Mouse (Mus musculus): Measurements from ENCODE around the gene Actrt3. TPM values are rescaled to one million over a fixed set of nuclear protein-coding genes. Genes with fewer than 3 reads are reported as not detected.
"Not testable (repeated sequence)": the region's sequence is repeated elsewhere in the genome, so short reads cannot be mapped to it uniquely, and the experiment has no call there.

Gene Actrt3
- polyA plus RNA-seq, 1 experiment from 2014 or later, result not detected

DNA sequence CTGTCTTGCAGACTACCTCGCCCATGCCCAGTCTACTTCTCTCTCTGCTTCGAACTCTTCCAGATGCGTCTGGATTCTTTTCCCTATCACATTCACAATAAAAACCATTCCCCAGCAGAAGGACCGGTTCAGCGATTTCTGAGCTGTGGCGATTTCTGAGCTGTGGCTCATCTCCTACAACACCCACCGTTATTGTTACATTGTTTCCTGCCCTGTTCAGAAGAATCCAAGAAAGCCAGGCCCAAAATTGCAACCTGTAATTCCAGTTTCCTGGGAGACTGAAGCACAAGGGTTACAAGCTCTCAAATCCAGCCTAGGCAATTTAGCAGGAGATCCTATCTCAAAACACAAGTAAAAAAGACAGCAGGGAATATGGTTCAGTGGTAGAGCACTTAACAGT, 2.5 kb downstream of the Actrt3 start:
- H3K27me3 ChIP-seq (replicated peaks; ENCODE audit: control insufficient read depth, insufficient read depth, low read length), result peaks cover 11% of the 10 kb centered on the region; the same call in 1 of the 2 replicates
- WGBS, result 75% methylated on average over 7 of the region's 7 CpGs
- ATAC-seq (ENCODE audit: low read depth), result no peak

GRCm38 (mm10) chr3:30595111-30595832, 4.5 kb downstream of the Actrt3 start:
- Histone ChIP-seq H3K9me3 (ENCODE audit: control insufficient read depth, low read length) (no peaks in the 10 kb centered on the region), H3K4me1 (ENCODE audit: control insufficient read depth, insufficient read depth, low read length) (0 out of 2 replicates have a peak, but pooled peaks cover 11% of the 10 kb centered on the region), H3K4me2 (ENCODE audit: low read depth, low read length) (peak overlapping the region; percentile 85), H3K27me3 (replicated peaks; ENCODE audit: control insufficient read depth, insufficient read depth, low read length) (peaks cover 11% of the 10 kb centered on the region; the same call in 1 of the 2 replicates), H3K36me3 (ENCODE audit: control insufficient read depth, insufficient read depth, low read length) (no peaks in the 10 kb centered on the region), H3K4me3 (ENCODE audit: low read depth, low read length) (peak overlapping the region; percentile 79), H3K9ac (ENCODE audit: low read depth, low read length) (peak overlapping the region; percentile 84), H3K27ac (replicated peaks; ENCODE audit: low read depth, low read length) (peak overlapping the region; percentile 44; the same call in 1 of the 2 replicates)
- DNase-seq (ENCODE audit: low spot score), result peak; percentile 30
- ATAC-seq (ENCODE audit: low read depth), result peak; percentile 45
- WGBS, result 0% methylated on average over 43 of the region's 62 CpGs

More for the DNA sequence above, 2.5 kb downstream of the Actrt3 start:
- no peak overlapping the region for H3K4me2 ChIP-seq (ENCODE audit: low read depth, low read length)
- H3K36me3 ChIP-seq (ENCODE audit: control insufficient read depth, insufficient read depth, low read length), result no peaks in the 10 kb centered on the region
- no peak overlapping the region for H3K27ac ChIP-seq (replicated peaks; ENCODE audit: low read depth, low read length)
- H3K9me3 ChIP-seq (ENCODE audit: control insufficient read depth, low read length), result no peaks in the 10 kb centered on the region
- H3K4me3 ChIP-seq (ENCODE audit: low read depth, low read length), result no peak overlapping the region
- 0 out of 2 replicates have a peak, but pooled peaks cover 11% of the 10 kb centered on the region for H3K4me1 ChIP-seq (ENCODE audit: control insufficient read depth, insufficient read depth, low read length)
- peak; percentile 17 for DNase-seq (ENCODE audit: low spot score)
- no peak overlapping the region for H3K9ac ChIP-seq (ENCODE audit: low read depth, low read length)

DNA sequence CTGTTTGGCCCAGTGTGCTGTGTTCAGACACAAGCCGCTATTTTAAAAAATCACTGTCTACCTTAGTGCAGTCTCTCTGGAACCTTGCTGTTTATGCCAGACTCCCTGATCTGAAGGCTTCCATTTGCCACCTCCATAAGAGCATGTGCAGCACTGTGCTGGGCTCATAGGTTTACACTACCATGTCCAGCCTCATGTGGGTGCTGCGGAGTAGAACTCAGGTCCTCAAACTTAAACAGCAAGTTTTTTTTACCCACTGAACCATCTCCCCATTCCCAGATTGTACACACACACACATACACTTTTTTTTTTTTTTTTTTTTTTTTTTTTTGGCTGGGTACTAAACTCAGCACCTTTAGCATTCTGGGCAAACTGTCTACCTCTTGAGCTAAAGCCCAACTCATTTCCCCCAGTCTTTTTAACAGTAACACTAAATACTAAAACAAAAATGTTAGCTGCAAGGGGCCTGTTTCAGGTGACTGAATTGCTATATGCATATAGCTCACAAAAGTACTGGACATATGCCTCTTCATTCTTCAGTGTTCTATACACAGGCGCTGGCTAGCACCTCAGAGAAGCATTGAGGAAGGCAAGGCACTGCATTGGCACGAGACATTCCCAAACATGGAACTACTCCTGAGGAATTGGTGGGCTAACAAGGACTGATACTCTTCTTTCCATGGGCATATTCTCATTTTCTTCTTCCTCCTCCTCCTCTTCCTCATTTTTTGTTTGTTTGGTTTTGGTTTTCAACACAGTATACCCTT, 5.8 kb downstream of the Actrt3 start:
- no peak overlapping the region for H3K4me2 ChIP-seq (ENCODE audit: low read depth, low read length)

GRCm38 (mm10) chr3:30592418-30592853, 7.3 kb downstream of the Actrt3 start:
- no peaks in the 10 kb centered on the region for H3K36me3 ChIP-seq (ENCODE audit: control insufficient read depth, insufficient read depth, low read length)
- peak; percentile 58; the same call in 1 of the 2 replicates for ATAC-seq (ENCODE audit: low read depth)
- 0 out of 2 replicates have a peak, but pooled peaks cover 4% of the 10 kb centered on the region for H3K4me1 ChIP-seq (ENCODE audit: control insufficient read depth, insufficient read depth, low read length)
- peak; percentile 90 for DNase-seq (ENCODE audit: low spot score)
- no peaks in the 10 kb centered on the region for H3K27me3 ChIP-seq (replicated peaks; ENCODE audit: control insufficient read depth, insufficient read depth, low read length)
- H3K4me3 ChIP-seq (ENCODE audit: low read depth, low read length), result no peak overlapping the region
- no peak overlapping the region for H3K9ac ChIP-seq (ENCODE audit: low read depth, low read length)
- no peak overlapping the region for H3K27ac ChIP-seq (replicated peaks; ENCODE audit: low read depth, low read length)
- no peaks in the 10 kb centered on the region for H3K9me3 ChIP-seq (ENCODE audit: control insufficient read depth, low read length)
- WGBS, result 0% methylated on average over 2 of the region's 2 CpGs
- no peak overlapping the region for H3K4me2 ChIP-seq (ENCODE audit: low read depth, low read length)

More for the DNA sequence above, 5.8 kb downstream of the Actrt3 start:
- ATAC-seq (ENCODE audit: low read depth), result peak; percentile 35; the same call in 1 of the 2 replicates
- Histone ChIP-seq H3K4me3 (ENCODE audit: low read depth, low read length) (no peak overlapping the region), H3K36me3 (ENCODE audit: control insufficient read depth, insufficient read depth, low read length) (no peaks in the 10 kb centered on the region), H3K4me1 (ENCODE audit: control insufficient read depth, insufficient read depth, low read length) (0 out of 2 replicates have a peak, but pooled peaks cover 4% of the 10 kb centered on the region), H3K27me3 (replicated peaks; ENCODE audit: control insufficient read depth, insufficient read depth, low read length) (peaks cover 10% of the 10 kb centered on the region; the same call in 1 of the 2 replicates), H3K9me3 (ENCODE audit: control insufficient read depth, low read length) (no peaks in the 10 kb centered on the region), H3K9ac (ENCODE audit: low read depth, low read length) (no peak overlapping the region), H3K27ac (replicated peaks; ENCODE audit: low read depth, low read length) (no peak overlapping the region)
- DNase-seq (ENCODE audit: low spot score), result peak; percentile 26
- WGBS, result 70% methylated on average over 4 of the region's 4 CpGs

DNA sequence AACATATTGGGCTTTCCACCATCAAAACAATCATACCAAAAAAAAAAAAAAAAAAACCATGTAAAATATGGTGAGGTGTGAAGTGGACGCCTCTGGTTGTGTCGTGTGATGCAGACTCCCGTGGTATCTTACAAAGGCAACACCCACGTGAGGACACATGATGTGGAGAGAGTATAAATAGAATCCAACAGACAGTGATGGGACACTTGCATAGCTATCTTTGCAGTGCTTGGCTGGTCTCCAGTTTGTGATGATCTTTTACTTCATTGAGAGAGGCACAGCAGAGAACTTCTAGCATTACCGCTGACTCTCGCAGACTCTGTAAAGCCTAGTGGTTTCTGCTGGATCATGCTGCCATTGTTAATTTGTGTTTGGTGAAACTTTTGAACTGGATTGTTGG, 10.9 kb downstream of the Actrt3 start:
- no peak for DNase-seq (ENCODE audit: low spot score)
- Histone ChIP-seq H3K4me1 (ENCODE audit: control insufficient read depth, insufficient read depth, low read length) (no peaks in the 10 kb centered on the region), H3K9me3 (ENCODE audit: control insufficient read depth, low read length) (no peaks in the 10 kb centered on the region), H3K4me2 (ENCODE audit: low read depth, low read length) (no peak overlapping the region), H3K9ac (ENCODE audit: low read depth, low read length) (no peak overlapping the region), H3K27ac (replicated peaks; ENCODE audit: low read depth, low read length) (no peak overlapping the region), H3K27me3 (replicated peaks; ENCODE audit: control insufficient read depth, insufficient read depth, low read length) (no peaks in the 10 kb centered on the region), H3K36me3 (ENCODE audit: control insufficient read depth, insufficient read depth, low read length) (no peaks in the 10 kb centered on the region), H3K4me3 (ENCODE audit: low read depth, low read length) (no peak overlapping the region)
- ATAC-seq (ENCODE audit: low read depth), result no peak
- 81% methylated on average over 6 of the region's 6 CpGs for WGBS

- Histone ChIP-seq H3K36me3 (ENCODE audit: control insufficient read depth, insufficient read depth, low read length) (no peaks in the 10 kb centered on the region), H3K4me1 (ENCODE audit: control insufficient read depth, insufficient read depth, low read length) (no peaks in the 10 kb centered on the region), H3K27me3 (replicated peaks; ENCODE audit: control insufficient read depth, insufficient read depth, low read length) (no peaks in the 10 kb centered on the region), H3K27ac (replicated peaks; ENCODE audit: low read depth, low read length) (no peak overlapping the region), H3K4me2 (ENCODE audit: low read depth, low read length) (no peak overlapping the region), H3K9me3 (ENCODE audit: control insufficient read depth, low read length) (no peaks in the 10 kb centered on the region), H3K4me3 (ENCODE audit: low read depth, low read length) (no peak overlapping the region), H3K9ac (ENCODE audit: low read depth, low read length) (no peak overlapping the region)
- DNase-seq (ENCODE audit: low spot score), result no peak
- WGBS, result 14% methylated on average over 2 of the region's 2 CpGs
- no peak for ATAC-seq (ENCODE audit: low read depth)
These were observed 26.2 kb downstream of the Actrt3 start for GRCm38 (mm10) chr3:30573549-30573948.

DNA sequence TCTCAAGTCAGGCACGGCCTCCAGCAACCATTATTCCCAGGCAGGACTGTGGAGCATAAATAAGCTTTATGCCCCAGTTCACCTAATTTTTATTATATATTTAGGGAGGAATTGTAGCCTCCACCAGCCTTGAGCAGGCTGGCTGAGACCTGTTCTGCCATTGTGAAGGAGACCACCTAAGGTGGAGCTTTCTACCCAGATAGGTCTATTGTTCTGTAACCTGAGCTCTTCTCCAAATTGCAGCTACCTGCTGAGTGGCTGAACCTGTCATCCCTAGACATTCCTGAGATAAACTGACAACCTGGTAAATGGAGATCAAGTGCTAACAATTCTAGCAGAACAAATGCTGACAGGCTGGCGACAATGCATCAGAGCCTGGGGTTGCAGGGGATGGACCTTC, 33.4 kb downstream of the Actrt3 start:
- H3K27me3 ChIP-seq (replicated peaks; ENCODE audit: control insufficient read depth, insufficient read depth, low read length); H3K4me1 ChIP-seq (ENCODE audit: control insufficient read depth, insufficient read depth, low read length); DNase-seq (ENCODE audit: low spot score); H3K9ac ChIP-seq (ENCODE audit: low read depth, low read length); H3K4me3 ChIP-seq (ENCODE audit: low read depth, low read length); H3K9me3 ChIP-seq (ENCODE audit: control insufficient read depth, low read length); H3K27ac ChIP-seq (replicated peaks; ENCODE audit: low read depth, low read length); H3K36me3 ChIP-seq (ENCODE audit: control insufficient read depth, insufficient read depth, low read length); H3K4me2 ChIP-seq (ENCODE audit: low read depth, low read length): not testable (repeated sequence)
- ATAC-seq (ENCODE audit: low read depth), result peak; percentile 93
- WGBS, result no CpG with 5 or more reads among the region's 2 CpGs

DNA sequence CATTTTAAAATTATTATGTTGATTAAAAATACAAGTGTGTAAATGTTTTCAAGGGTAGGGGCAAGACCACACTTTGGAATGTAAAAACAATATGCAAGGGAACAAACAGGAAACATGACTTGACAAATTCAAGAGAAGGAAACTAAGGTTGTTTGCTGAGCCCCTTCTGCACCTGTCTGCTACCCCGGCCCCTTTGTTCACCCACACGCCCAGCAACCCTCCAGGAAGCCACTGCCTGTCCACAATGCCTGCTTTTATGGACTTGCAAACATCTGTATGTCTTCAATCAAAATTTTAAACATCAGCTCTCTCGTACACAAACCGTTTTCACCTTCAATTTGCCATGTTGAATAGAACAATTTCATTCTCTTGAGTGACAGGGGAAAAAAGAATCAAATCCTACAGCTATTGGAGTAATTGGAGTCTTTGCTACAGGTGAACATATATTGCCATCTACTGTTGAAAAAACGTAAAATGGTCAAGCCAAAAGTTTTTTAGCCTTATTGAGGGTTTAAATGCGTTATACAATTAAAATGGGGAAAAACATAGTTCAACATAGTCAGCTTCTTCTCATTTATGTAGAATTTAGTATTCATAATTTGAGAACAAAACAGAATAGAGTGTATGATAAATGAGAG, 38.9 kb downstream of the Actrt3 start:
- no peak overlapping the region for H3K27ac ChIP-seq (replicated peaks; ENCODE audit: low read depth, low read length)
- DNase-seq (ENCODE audit: low spot score) (peak; percentile 22), ATAC-seq (ENCODE audit: low read depth) (no peak)
- no peaks in the 10 kb centered on the region for H3K9me3 ChIP-seq (ENCODE audit: control insufficient read depth, low read length)
- no peak overlapping the region for H3K9ac ChIP-seq (ENCODE audit: low read depth, low read length)
- 39% methylated on average over 6 of the region's 6 CpGs for WGBS
- H3K4me1 ChIP-seq (ENCODE audit: control insufficient read depth, insufficient read depth, low read length), result no peaks in the 10 kb centered on the region
- no peak overlapping the region for H3K4me3 ChIP-seq (ENCODE audit: low read depth, low read length)
- H3K27me3 ChIP-seq (replicated peaks; ENCODE audit: control insufficient read depth, insufficient read depth, low read length), result no peaks in the 10 kb centered on the region
- no peaks in the 10 kb centered on the region for H3K36me3 ChIP-seq (ENCODE audit: control insufficient read depth, insufficient read depth, low read length)
- no peak overlapping the region for H3K4me2 ChIP-seq (ENCODE audit: low read depth, low read length)

All from embryonic facial prominence, embryonic 14.5 days (tissue).